Mouse (Mus musculus): ENCODE results near the gene Gm21731.
"Not testable (repeated sequence)": the region's sequence is repeated elsewhere in the genome, so short reads cannot be mapped to it uniquely, and the experiment has no call there.

Gm21731 gene

DNA sequence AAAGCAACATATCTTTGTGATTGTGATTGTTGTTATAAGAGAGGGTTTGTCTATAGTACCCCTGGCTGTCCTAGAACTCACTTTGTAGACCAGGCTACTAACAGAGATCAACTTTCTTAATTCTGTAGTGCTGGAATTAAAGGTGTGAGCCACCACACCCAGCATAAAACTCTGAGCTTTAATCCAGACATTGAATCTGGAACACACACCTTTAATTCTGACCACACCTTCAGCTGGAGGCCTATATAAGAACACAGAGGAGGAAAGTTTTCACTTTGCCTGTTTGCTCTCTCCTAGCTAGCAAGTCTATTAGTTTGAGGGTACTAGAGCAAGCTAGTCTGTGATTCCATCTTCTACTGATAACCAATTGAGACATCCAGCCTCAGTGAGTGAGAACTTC, at the start of gene Gm21731:
Gene Gm21731, plus strand, starts transcription at position 301 of the 400 bp plus-strand sequence.
- not testable (repeated sequence) for DNase-seq (ENCODE audit: low spot score)

- DNase-seq (ENCODE audit: low spot score), result not testable (repeated sequence)
Observed at GRCm38 (mm10) chr13:120196189-120196821, 42.6 kb upstream of the Gm21731 start.

DNA sequence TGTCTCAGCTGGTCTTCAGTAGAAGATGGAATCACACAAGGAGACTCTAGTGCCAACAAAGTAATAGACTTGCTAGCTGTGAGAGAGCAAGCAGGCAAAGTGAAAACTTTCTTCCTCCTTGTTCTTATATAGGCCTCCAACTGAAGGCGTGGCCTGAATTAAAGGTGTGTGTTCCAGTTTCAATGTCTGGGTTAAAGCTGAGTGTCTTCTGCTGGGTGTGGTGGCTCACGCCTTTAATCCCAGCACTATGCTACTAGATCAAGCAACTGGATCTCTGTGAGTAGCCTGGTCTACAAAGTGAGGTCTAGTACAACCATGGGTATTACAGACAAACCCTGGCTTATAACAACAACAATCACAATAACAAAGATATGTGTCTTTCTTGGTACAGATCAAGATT, 23.1 kb upstream of the Gm21731 start, which contains the start of gene Gm21762:
Gene Gm21762, minus strand, starts transcription at position 101 of the 400 bp plus-strand sequence.
- not testable (repeated sequence) for DNase-seq (ENCODE audit: low spot score)

- DNase-seq (ENCODE audit: low spot score), result not testable (repeated sequence)
Observed at GRCm38 (mm10) chr13:120220922-120221321, 18.0 kb upstream of the Gm21731 start.

GRCm38 (mm10) chr13:120223012-120223659, 15.8 kb upstream of the Gm21731 start:
- not testable (repeated sequence) for DNase-seq (ENCODE audit: low spot score)

GRCm38 (mm10) chr13:120231798-120232197, 7.1 kb upstream of the Gm21731 start:
- DNase-seq (ENCODE audit: low spot score), result not testable (repeated sequence)

GRCm38 (mm10) chr13:120232447-120233049, 6.4 kb upstream of the Gm21731 start:
- not testable (repeated sequence) for DNase-seq (ENCODE audit: low spot score)

- DNase-seq (ENCODE audit: low spot score), result not testable (repeated sequence)
Observed at GRCm38 (mm10) chr13:120251208-120251924, 12.5 kb downstream of the Gm21731 start.

GRCm38 (mm10) chr13:120258817-120259658, 20.1 kb downstream of the Gm21731 start:
- not testable (repeated sequence) for DNase-seq (ENCODE audit: low spot score)

DNA sequence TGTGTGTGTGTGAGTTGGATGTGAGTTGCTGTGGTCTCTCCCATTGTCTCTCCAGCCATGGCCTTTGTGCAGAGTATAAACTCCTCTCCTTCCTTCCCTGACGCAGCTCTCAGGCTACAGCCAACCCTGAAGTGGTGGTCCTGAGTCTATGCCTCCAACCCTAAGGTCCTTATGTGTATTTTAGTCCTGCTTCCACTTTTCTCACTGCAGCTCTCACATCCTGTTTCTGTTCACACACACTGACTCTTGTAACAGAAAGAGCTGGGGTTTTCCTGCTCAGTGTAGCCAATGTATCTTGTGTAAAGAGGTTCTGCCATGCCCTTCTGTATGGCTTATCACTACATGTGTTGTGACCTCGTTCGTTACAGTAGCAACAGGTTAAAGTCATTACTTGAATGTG, 20.8 kb downstream of the Gm21731 start:
- not testable (repeated sequence) for DNase-seq (ENCODE audit: low spot score)

- DNase-seq (ENCODE audit: low spot score), result not testable (repeated sequence)
Observed at GRCm38 (mm10) chr13:120262870-120263269, 24.0 kb downstream of the Gm21731 start, which contains the start of gene AF067061. Gene AF067061, plus strand, starts transcription at chr13:120263114.

- DNase-seq (ENCODE audit: low spot score), result not testable (repeated sequence)
Observed at GRCm38 (mm10) chr13:120277837-120278236, 38.9 kb downstream of the Gm21731 start.

- no peak for DNase-seq (ENCODE audit: low spot score)
Observed at GRCm38 (mm10) chr13:120278784-120279183, 39.9 kb downstream of the Gm21731 start.
